Mouse (Mus musculus): ENCODE measurements at regions not wholly inside any gene's neighbourhood (a gene's known extent, or its start where the extent isn't known, plus 50 kb on each side); places are given as distances from the start of the nearest gene placed in this dataset.

DNA sequence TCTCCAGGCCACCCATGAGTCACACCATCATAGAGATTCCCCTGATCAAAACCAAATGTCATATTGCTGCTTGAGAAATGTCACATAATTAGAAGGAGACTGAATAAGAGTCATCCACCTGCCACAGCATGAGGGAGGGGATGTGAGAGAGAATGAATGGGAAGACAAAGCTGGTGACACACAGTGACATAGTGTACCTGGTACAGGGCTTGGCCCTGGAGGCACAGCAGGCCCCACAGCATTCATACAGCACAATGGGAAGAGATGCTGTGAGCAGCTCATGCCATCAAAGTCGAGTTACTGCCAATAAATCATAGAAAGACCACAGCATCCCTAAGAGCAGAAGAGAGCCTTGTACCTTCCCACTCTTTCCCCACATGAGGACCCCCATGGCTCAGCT is 327.8 kb downstream of the Pax3 start:
- no peak for TF ChIP-seq CTCF (IDR thresholded peaks at IDR 0.05; ENCODE audit: low read depth, low read length)
- no peak for TF ChIP-seq POLR2A (IDR thresholded peaks at IDR 0.05; ENCODE audit: borderline replicate concordance, low read depth, low read length)

Measured in bone marrow macrophage, adult 2 months (primary cell).